Mouse (Mus musculus): Measurements from ENCODE around the gene B3gat1.

B3gat1 gene

GRCm38 (mm10) chr9:26776122-26776902 is 42.8 kb downstream of the B3gat1 start:
- DNase-seq (ENCODE audit: low read depth) = peak; percentile 19

GRCm38 (mm10) chr9:26778421-26778820 is 44.9 kb downstream of the B3gat1 start:
- DNase-seq (ENCODE audit: low read depth) = no peak

GRCm38 (mm10) chr9:26783414-26783975 is 50.0 kb downstream of the B3gat1 start:
- no peak for DNase-seq (ENCODE audit: low read depth)

- DNase-seq (ENCODE audit: low read depth) = no peak
Observed at GRCm38 (mm10) chr9:26792829-26793228, 59.3 kb downstream of the B3gat1 start.

- no peak for DNase-seq (ENCODE audit: low read depth)
Observed at GRCm38 (mm10) chr9:26798205-26798604, 64.7 kb downstream of the B3gat1 start.

GRCm38 (mm10) chr9:26798731-26799130 is 65.2 kb downstream of the B3gat1 start:
- DNase-seq (ENCODE audit: low read depth) = no peak

- DNase-seq (ENCODE audit: low read depth) = no peak
Observed at GRCm38 (mm10) chr9:26800357-26800756, 66.8 kb downstream of the B3gat1 start.

- no peak for DNase-seq (ENCODE audit: low read depth)
Observed at GRCm38 (mm10) chr9:26804321-26804720, 70.8 kb downstream of the B3gat1 start.

GRCm38 (mm10) chr9:26805935-26806666 is 72.6 kb downstream of the B3gat1 start, which contains the start of gene Glb1l2:
Gene Glb1l2, minus strand, starts transcription at chr9:26806468.
- DNase-seq (ENCODE audit: low read depth) = peak; percentile 2

GRCm38 (mm10) chr9:26808735-26809134 is 75.2 kb downstream of the B3gat1 start:
- no peak for DNase-seq (ENCODE audit: low read depth)
